Mouse (Mus musculus): ENCODE data around the gene Cinp. TPM values are rescaled to one million over a fixed set of nuclear protein-coding genes. Genes with fewer than 3 reads are reported as not detected.

Cinp gene
- polyA plus RNA-seq (2015; fragmentation: Nextera tagmentation; extraction: Ambion mirVana), result 71.0 TPM in 2 replicates

- Histone ChIP-seq H3K36me3 (no peaks in the 10 kb centered on the region), H3K4me2 (peak within 1 kb of the TSS; percentile 93), H3K9me3 (no peaks in the 10 kb centered on the region), H3K9ac (peak within 1 kb of the TSS; percentile 56), H3K4me1 (peaks cover 21% of the 10 kb centered on the region), H3K4me3 (replicated peaks) (peak within 1 kb of the TSS; percentile 86), H3K27me3 (replicated peaks) (no peaks in the 10 kb centered on the region), H3K27ac (peak within 1 kb of the TSS; percentile 87)
- under 1% methylated on average over 71 of the region's 74 CpGs for WGBS
- peak; percentile 99 for ATAC-seq (ENCODE audit: insufficient read depth, low FRiP score, low read depth)
Measured at GRCm38 (mm10) chr12:110889036-110890020, at the start of gene Cinp, which contains the start of gene Tecpr2. TSS of gene Cinp (minus strand) at chr12:110889145. TSS of gene Tecpr2 (plus strand) at chr12:110889264.

DNA sequence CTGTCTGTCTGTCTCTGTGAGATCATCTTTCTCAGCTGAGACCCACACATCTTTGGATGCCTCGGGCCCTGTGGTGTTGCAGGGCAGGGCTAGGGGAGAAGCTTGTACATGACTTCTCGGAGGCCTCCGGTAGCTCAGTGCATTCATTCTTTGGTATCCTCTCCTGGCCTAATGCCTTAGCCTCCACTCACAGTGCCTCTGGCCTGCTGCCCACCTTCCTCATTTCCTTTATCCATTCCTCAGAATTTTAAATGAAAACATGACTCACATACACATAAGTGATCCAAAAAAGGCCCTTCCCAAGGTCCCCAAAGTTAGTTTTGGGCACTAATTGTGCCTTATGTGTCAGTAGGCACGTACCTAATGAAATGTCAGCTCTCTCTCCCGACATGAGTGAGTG is 48.6 kb upstream of the Cinp start:
- Histone ChIP-seq H3K27ac (no peak overlapping the region), H3K4me1 (no peaks in the 10 kb centered on the region), H3K9ac (no peak overlapping the region), H3K4me2 (no peak overlapping the region), H3K4me3 (replicated peaks) (no peak overlapping the region), H3K36me3 (peaks cover 23% of the 10 kb centered on the region), H3K27me3 (replicated peaks) (no peaks in the 10 kb centered on the region), H3K9me3 (no peaks in the 10 kb centered on the region)
- 86% methylated on average over 5 of the region's 5 CpGs for WGBS
- ATAC-seq (ENCODE audit: insufficient read depth, low FRiP score, low read depth), result no peak

- no peak overlapping the region for H3K4me2 ChIP-seq
- no peaks in the 10 kb centered on the region for H3K27me3 ChIP-seq (replicated peaks)
- peak; percentile 84 for ATAC-seq (ENCODE audit: insufficient read depth, low FRiP score, low read depth)
- 70% methylated on average over 9 of the region's 9 CpGs for WGBS
- H3K36me3 ChIP-seq, result peaks cover 23% of the 10 kb centered on the region
- no peak overlapping the region for H3K27ac ChIP-seq
- no peaks in the 10 kb centered on the region for H3K4me1 ChIP-seq
- H3K9ac ChIP-seq, result no peak overlapping the region
- H3K9me3 ChIP-seq, result no peaks in the 10 kb centered on the region
- no peak overlapping the region for H3K4me3 ChIP-seq (replicated peaks)
Measured at GRCm38 (mm10) chr12:110935983-110936620, 47.2 kb upstream of the Cinp start.

- peaks cover 7% of the 10 kb centered on the region for H3K36me3 ChIP-seq
- no peaks in the 10 kb centered on the region for H3K27me3 ChIP-seq (replicated peaks)
- H3K9me3 ChIP-seq, result no peaks in the 10 kb centered on the region
- no peaks in the 10 kb centered on the region for H3K4me1 ChIP-seq
- H3K9ac ChIP-seq, result no peak overlapping the region
- ATAC-seq (ENCODE audit: insufficient read depth, low FRiP score, low read depth), result no peak
- H3K4me2 ChIP-seq, result no peak overlapping the region
- 70% methylated on average over 5 of the region's 5 CpGs for WGBS
- no peak overlapping the region for H3K27ac ChIP-seq
- H3K4me3 ChIP-seq (replicated peaks), result no peak overlapping the region
Measured at GRCm38 (mm10) chr12:110932820-110933219, 43.9 kb upstream of the Cinp start.

DNA sequence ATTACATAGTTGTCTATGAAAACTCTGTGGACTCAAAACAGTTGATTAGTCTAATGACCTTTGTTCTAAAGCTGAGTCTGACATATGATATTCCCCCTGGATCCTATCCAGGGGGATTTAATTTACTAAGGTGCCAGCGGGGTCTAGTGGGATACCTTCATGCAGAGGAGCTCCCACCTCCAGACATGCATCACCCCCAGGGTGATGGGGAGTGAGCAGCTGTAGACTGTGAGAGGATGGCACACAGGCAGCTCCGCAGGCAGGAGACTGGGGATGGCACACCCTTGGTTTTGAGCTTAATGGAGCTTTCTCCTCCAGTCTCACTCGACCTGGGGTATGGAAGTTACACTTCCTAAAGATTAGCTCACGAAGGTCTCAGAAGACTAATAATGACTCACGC is 32.6 kb upstream of the Cinp start:
- H3K27me3 ChIP-seq (replicated peaks), result no peaks in the 10 kb centered on the region
- no peaks in the 10 kb centered on the region for H3K9me3 ChIP-seq
- no peak for ATAC-seq (ENCODE audit: insufficient read depth, low FRiP score, low read depth)

DNA sequence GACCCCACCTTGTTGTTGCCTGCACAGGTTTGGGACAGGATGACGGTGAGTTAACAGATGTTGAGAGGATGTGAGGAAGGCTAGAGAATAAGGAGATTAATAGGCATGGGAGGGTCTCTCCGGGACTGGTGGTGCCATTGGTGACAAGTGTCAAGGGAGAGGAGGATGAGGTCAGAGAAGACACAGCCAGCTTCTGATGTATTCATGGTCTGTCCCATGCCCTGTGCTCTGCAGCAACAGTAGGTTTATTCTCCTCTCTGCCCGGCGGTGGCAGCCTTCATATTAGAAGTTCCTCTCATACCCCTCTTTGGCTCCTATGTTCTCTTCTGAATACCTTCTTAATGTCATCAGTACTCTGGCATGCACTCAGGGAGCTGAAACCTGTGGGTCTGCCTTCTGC is 31.3 kb upstream of the Cinp start:
- Histone ChIP-seq H3K9me3 (no peaks in the 10 kb centered on the region), H3K4me3 (replicated peaks) (no peak overlapping the region), H3K36me3 (peaks cover 10% of the 10 kb centered on the region; the same call in 1 of the 2 replicates), H3K9ac (no peak overlapping the region), H3K4me1 (no peaks in the 10 kb centered on the region), H3K27me3 (replicated peaks) (no peaks in the 10 kb centered on the region), H3K27ac (no peak overlapping the region), H3K4me2 (no peak overlapping the region)
- no peak for ATAC-seq (ENCODE audit: insufficient read depth, low FRiP score, low read depth)
- 90% methylated on average over 4 of the region's 4 CpGs for WGBS

More for the DNA sequence above, 32.6 kb upstream of the Cinp start:
- Histone ChIP-seq H3K4me1 (no peaks in the 10 kb centered on the region), H3K27ac (no peak overlapping the region), H3K4me2 (no peak overlapping the region), H3K36me3 (peaks cover 8% of the 10 kb centered on the region; the same call in 1 of the 2 replicates), H3K9ac (no peak overlapping the region), H3K4me3 (replicated peaks) (no peak overlapping the region)
- 76% methylated on average over 5 of the region's 5 CpGs for WGBS

DNA sequence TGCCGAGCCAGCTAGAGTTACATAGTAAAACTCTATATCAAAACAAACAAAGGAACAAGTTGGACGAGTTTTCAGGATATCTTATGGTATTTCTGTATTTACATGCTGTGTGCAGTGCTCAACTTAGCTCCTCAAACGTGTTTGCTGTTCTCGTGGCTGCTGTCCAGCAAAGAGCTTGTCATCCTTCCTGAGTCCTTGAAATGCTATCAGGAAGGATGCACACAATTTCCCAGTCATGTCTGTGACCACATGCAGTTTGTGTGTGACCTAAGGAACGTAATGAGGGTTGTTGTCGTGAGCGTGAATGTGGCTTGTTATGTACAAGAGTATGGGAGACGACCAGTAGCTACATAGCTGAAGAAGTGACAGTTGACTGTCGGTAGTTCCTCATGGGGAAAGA is 26.8 kb upstream of the Cinp start:
- WGBS, result 72% methylated on average over 9 of the region's 9 CpGs

GRCm38 (mm10) chr12:110909962-110910361 is 21.0 kb upstream of the Cinp start:
- no peak overlapping the region for H3K4me3 ChIP-seq (replicated peaks)
- no peaks in the 10 kb centered on the region for H3K36me3 ChIP-seq
- no peak overlapping the region for H3K27ac ChIP-seq
- no peaks in the 10 kb centered on the region for H3K4me1 ChIP-seq
- no peaks in the 10 kb centered on the region for H3K9me3 ChIP-seq
- no peak overlapping the region for H3K4me2 ChIP-seq
- H3K27me3 ChIP-seq (replicated peaks), result no peaks in the 10 kb centered on the region
- no peak overlapping the region for H3K9ac ChIP-seq
- no peak for ATAC-seq (ENCODE audit: insufficient read depth, low FRiP score, low read depth)
- 98% methylated on average over 2 of the region's 2 CpGs for WGBS

More for the DNA sequence above, 26.8 kb upstream of the Cinp start:
- no peaks in the 10 kb centered on the region for H3K9me3 ChIP-seq
- no peak for ATAC-seq (ENCODE audit: insufficient read depth, low FRiP score, low read depth)
- H3K27me3 ChIP-seq (replicated peaks), result no peaks in the 10 kb centered on the region
- H3K36me3 ChIP-seq, result peaks cover 6% of the 10 kb centered on the region; the same call in 1 of the 2 replicates
- H3K9ac ChIP-seq, result no peak overlapping the region
- H3K4me1 ChIP-seq, result no peaks in the 10 kb centered on the region
- no peak overlapping the region for H3K4me3 ChIP-seq (replicated peaks)
- no peak overlapping the region for H3K4me2 ChIP-seq
- H3K27ac ChIP-seq, result no peak overlapping the region

GRCm38 (mm10) chr12:110907845-110908244 is 18.9 kb upstream of the Cinp start:
- Histone ChIP-seq H3K4me1 (no peaks in the 10 kb centered on the region), H3K27me3 (replicated peaks) (no peaks in the 10 kb centered on the region), H3K36me3 (no peaks in the 10 kb centered on the region), H3K27ac (no peak overlapping the region), H3K9me3 (no peaks in the 10 kb centered on the region), H3K4me2 (no peak overlapping the region), H3K9ac (no peak overlapping the region), H3K4me3 (replicated peaks) (no peak overlapping the region)
- ATAC-seq (ENCODE audit: insufficient read depth, low FRiP score, low read depth), result no peak
- 68% methylated on average over 3 of the region's 3 CpGs for WGBS

DNA sequence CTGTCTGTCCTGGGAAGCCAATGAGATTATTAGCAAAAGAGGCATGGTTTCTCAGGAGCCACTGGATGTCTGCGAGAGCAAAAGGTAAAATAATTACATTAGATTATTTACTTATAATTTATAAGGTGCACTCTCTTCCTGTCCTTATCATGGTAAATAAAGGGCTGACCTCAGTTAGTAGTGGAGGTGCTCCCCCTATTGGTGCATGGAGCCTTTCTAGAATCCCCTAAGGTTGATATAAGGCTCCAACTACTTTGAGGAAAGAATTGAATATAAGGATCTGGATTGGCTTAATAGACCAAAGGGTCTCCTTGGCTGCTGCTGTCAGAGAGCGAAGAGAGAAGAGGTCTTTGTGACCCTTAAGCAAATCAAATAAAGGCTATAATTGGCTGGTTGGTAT is 14.6 kb upstream of the Cinp start:
- H3K4me1 ChIP-seq, result no peaks in the 10 kb centered on the region
- no peaks in the 10 kb centered on the region for H3K27me3 ChIP-seq (replicated peaks)
- H3K4me3 ChIP-seq (replicated peaks), result no peak overlapping the region
- WGBS, result 90% methylated on average over 2 of the region's 2 CpGs
- H3K27ac ChIP-seq, result no peak overlapping the region
- H3K9ac ChIP-seq, result no peak overlapping the region
- no peaks in the 10 kb centered on the region for H3K9me3 ChIP-seq
- no peaks in the 10 kb centered on the region for H3K36me3 ChIP-seq
- no peak for ATAC-seq (ENCODE audit: insufficient read depth, low FRiP score, low read depth)
- H3K4me2 ChIP-seq, result no peak overlapping the region

DNA sequence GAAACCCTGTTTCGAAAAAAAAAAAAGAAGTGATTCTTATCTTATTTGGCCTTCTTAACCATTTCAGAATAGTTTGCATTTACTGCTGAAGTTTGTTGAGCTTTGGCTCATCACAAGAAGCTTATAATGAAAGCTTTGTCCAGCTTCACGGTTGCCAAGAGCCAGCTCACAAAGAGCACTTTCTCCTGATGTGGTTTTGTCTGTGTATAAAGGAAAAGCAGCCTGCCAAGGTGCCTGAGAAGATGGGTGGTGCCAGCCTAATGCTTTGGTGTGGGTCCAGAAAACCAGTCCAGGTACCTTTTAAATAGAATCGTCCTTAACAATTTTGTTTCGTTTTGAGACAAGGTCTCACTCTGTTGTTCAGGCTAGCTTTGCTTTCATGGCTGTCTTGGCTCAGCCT is 13.2 kb upstream of the Cinp start:
- WGBS, result 84% methylated on average over 4 of the region's 4 CpGs

GRCm38 (mm10) chr12:110891887-110892286 is 2.9 kb upstream of the Cinp start:
- Histone ChIP-seq H3K4me3 (replicated peaks) (no peak overlapping the region), H3K4me2 (no peak overlapping the region), H3K27ac (no peak overlapping the region), H3K9me3 (no peaks in the 10 kb centered on the region), H3K27me3 (replicated peaks) (no peaks in the 10 kb centered on the region), H3K36me3 (no peaks in the 10 kb centered on the region), H3K9ac (no peak overlapping the region), H3K4me1 (peaks cover 21% of the 10 kb centered on the region)
- no peak for ATAC-seq (ENCODE audit: insufficient read depth, low FRiP score, low read depth)
- WGBS, result 88% methylated on average over 1 of the region's 1 CpGs

More for the DNA sequence above, 13.2 kb upstream of the Cinp start:
- no peaks in the 10 kb centered on the region for H3K9me3 ChIP-seq
- ATAC-seq (ENCODE audit: insufficient read depth, low FRiP score, low read depth), result no peak
- H3K27ac ChIP-seq, result no peak overlapping the region
- no peak overlapping the region for H3K4me3 ChIP-seq (replicated peaks)
- no peak overlapping the region for H3K9ac ChIP-seq
- H3K27me3 ChIP-seq (replicated peaks), result no peaks in the 10 kb centered on the region
- no peaks in the 10 kb centered on the region for H3K4me1 ChIP-seq
- no peak overlapping the region for H3K4me2 ChIP-seq
- H3K36me3 ChIP-seq, result no peaks in the 10 kb centered on the region

All from stomach, embryonic 15.5 days (tissue).